Mouse (Mus musculus) C2C12 (cell line): ENCODE measurements around the gene Ptp4a2. TPM values are rescaled to one million over a fixed set of nuclear protein-coding genes. Genes with fewer than 3 reads are reported as not detected.
A peak's percentile ranks its signal among the peaks of the same experiment; 100 is the strongest.

ENCODE experiments used
- H3K27me3 ChIP-seq: one replicate; pipeline ENCODE4 v1.6.1; 2011; ENCODE audit not compliant: control insufficient read depth, insufficient read depth, insufficient read length
- H3K36me3 ChIP-seq: one replicate; pipeline ENCODE4 v1.6.1; 2011; ENCODE audit not compliant: control insufficient read depth, insufficient read depth
- H3K4me3 ChIP-seq: one replicate; pipeline ENCODE4 v1.5.1; 2011; ENCODE audit warnings: mild to moderate bottlenecking, control low read depth; ENCODE audit not compliant: poor library complexity, insufficient read depth, severe bottlenecking
- H3K79me2 ChIP-seq: one replicate; pipeline ENCODE4 v1.6.1; 2011; ENCODE audit not compliant: control insufficient read depth, insufficient read depth
- H3K79me3 ChIP-seq: one replicate; pipeline ENCODE4 v1.6.1; 2011; ENCODE audit warnings: low read depth, control low read depth
- H3ac ChIP-seq: one replicate; pipeline ENCODE3; 2011; ENCODE audit warnings: low read depth; ENCODE audit not compliant: control insufficient read depth, insufficient read length
- CEBPB ChIP-seq: IDR thresholded peaks from one replicate; pipeline ENCODE4 v1.6.1; 2011; ENCODE audit warnings: low read depth, mild to moderate bottlenecking, control low read depth, moderate library complexity
- CTCF ChIP-seq: IDR thresholded peaks from one replicate; pipeline ENCODE4 v1.5.1; 2011; ENCODE audit not compliant: control insufficient read depth, insufficient read depth, insufficient read length
- FOSL1 ChIP-seq: IDR thresholded peaks from one replicate; pipeline ENCODE4 v1.8.0; 2011; ENCODE audit warnings: mild to moderate bottlenecking, low read length; ENCODE audit not compliant: poor library complexity, insufficient read depth, severe bottlenecking
- MAX ChIP-seq: IDR thresholded peaks from one replicate; pipeline ENCODE4 v1.6.1; 2011; ENCODE audit warnings: mild to moderate bottlenecking, control low read depth
- MYOD1 ChIP-seq: IDR thresholded peaks from one replicate; pipeline ENCODE4 v1.6.1; 2011; ENCODE audit warnings: low read depth; ENCODE audit not compliant: control insufficient read depth, insufficient read length
- MYOG ChIP-seq: IDR thresholded peaks from one replicate; pipeline ENCODE4 v1.6.1; 2011; ENCODE audit not compliant: control insufficient read depth, insufficient read length; ENCODE audit errors: extremely low read depth
- USF1 ChIP-seq: IDR thresholded peaks from one replicate; pipeline ENCODE4 v1.6.1; 2011; ENCODE audit warnings: low read depth, mild to moderate bottlenecking, control low read depth, moderate library complexity
- polyA plus RNA-seq: library from polyadenylated mRNA; unstranded; fragments of >200 nt; fragmentation: generic; extraction: Trizol; gene quantifications from one replicate; pipeline ENCODE4 v1.2.1, GENCODE M21; 2012; ENCODE audit warnings: missing spikeins

The Ptp4a2 gene
- polyA plus RNA-seq, 1 experiment = 101 TPM

DNA sequence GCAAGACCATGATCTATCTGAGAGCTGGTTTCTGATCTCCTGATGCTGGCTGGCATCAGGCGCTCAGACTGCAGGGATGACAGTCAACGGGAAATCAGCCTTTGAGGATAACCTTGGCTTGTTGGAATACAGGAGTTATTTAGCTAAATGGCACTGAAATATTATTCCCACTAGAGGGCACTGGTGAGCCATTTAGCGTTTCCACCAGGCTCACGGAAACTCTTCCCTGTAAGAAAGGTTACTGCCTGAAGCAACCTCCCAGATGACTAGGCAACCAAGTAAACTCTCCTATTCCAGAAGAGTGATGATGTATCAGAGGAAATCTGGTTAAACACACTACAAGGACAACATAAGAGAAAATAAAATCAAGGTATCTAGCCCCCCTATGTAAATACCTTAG is 25.8 kb upstream of the Ptp4a2 start:
- Histone ChIP-seq H3K4me3 (no peak overlapping the region), H3K36me3 (no peaks in the 10 kb centered on the region), H3K27me3 (no peaks in the 10 kb centered on the region), H3K79me2 (no peaks in the 10 kb centered on the region), H3ac (no peak overlapping the region), H3K79me3 (no peaks in the 10 kb centered on the region)
- TF ChIP-seq CTCF (no peak), MAX (no peak), CEBPB (no peak), MYOD1 (no peak), USF1 (no peak), FOSL1 (no peak), MYOG (no peak)

- Histone ChIP-seq H3K36me3 (no peaks in the 10 kb centered on the region), H3K79me2 (no peaks in the 10 kb centered on the region), H3ac (no peak overlapping the region), H3K4me3 (no peak overlapping the region), H3K27me3 (no peaks in the 10 kb centered on the region), H3K79me3 (no peaks in the 10 kb centered on the region)
- TF ChIP-seq USF1 (no peak), CEBPB (no peak), MAX (no peak), MYOG (no peak), CTCF (no peak), MYOD1 (no peak), FOSL1 (no peak)
Measured at GRCm38 (mm10) chr4:129788693-129789092, 22.3 kb upstream of the Ptp4a2 start.

DNA sequence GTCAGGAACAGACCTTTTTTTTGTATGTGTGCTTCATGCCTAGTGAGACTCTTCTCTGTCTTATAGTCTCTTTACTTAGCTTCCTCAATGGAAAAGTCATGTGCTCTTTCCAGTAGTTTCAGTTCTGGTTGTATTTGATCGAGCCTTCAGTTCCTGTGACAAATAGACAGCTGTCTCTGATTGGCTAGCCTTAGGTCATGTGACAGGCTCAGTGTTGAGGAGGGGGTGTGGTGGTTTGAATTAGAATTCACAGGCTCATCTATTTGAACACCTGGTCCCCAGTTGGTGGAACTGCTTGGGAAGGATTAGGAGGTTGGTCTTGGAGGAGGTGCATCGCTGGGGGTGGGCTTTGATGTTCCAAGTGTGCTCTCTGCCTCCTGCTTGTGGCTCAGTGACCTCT is 21.4 kb upstream of the Ptp4a2 start:
- no peaks in the 10 kb centered on the region for H3K27me3 ChIP-seq
- TF ChIP-seq CEBPB (no peak), USF1 (peak; percentile 44), MYOG (no peak)
- no peaks in the 10 kb centered on the region for H3K79me3 ChIP-seq
- no peak overlapping the region for H3K4me3 ChIP-seq
- no peaks in the 10 kb centered on the region for H3K36me3 ChIP-seq
- H3K79me2 ChIP-seq = no peaks in the 10 kb centered on the region
- H3ac ChIP-seq = no peak overlapping the region

- H3K27me3 ChIP-seq = no peaks in the 10 kb centered on the region
- H3K79me2 ChIP-seq = no peaks in the 10 kb centered on the region
- TF ChIP-seq MAX (no peak), MYOD1 (no peak), CTCF (no peak), MYOG (no peak), CEBPB (no peak), USF1 (no peak), FOSL1 (no peak)
- no peak overlapping the region for H3ac ChIP-seq
- no peak overlapping the region for H3K4me3 ChIP-seq
- no peaks in the 10 kb centered on the region for H3K79me3 ChIP-seq
- H3K36me3 ChIP-seq = no peaks in the 10 kb centered on the region
Measured at GRCm38 (mm10) chr4:129790475-129790874, 20.5 kb upstream of the Ptp4a2 start.

GRCm38 (mm10) chr4:129791399-129791798 is 19.6 kb upstream of the Ptp4a2 start:
- H3K4me3 ChIP-seq = no peak overlapping the region
- no peaks in the 10 kb centered on the region for H3K79me3 ChIP-seq
- no peaks in the 10 kb centered on the region for H3K36me3 ChIP-seq
- H3K27me3 ChIP-seq = no peaks in the 10 kb centered on the region
- TF ChIP-seq MAX (no peak), CEBPB (no peak), FOSL1 (no peak), MYOG (no peak), CTCF (no peak), USF1 (no peak), MYOD1 (no peak)
- H3ac ChIP-seq = no peak overlapping the region
- no peaks in the 10 kb centered on the region for H3K79me2 ChIP-seq

DNA sequence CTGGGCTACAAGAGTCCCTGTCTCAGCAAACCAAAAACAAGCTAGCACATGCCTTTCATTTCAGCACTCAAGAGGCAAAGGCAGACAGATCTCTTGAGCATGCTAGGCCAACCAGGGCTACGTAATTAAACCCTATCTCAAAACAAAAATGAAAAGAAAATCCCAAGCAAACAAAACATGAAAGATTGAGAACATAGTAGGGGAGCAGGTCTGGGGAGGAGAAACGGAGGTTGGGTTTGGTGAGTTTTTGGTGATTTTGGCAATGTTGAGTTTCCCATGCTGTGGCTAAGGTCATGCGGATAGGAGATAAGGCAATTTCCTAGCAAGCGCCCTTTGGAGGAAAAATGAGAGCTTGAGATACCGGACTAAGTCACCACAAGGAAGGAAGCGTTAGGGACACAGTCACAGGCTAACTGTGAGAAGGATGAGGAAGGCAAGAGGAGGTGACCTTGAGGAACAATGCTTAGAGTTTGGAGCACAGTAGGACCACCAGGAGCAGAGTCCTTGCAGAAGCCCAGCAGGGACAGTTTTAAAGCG is 18.3 kb upstream of the Ptp4a2 start:
- no peaks in the 10 kb centered on the region for H3K79me2 ChIP-seq
- H3K36me3 ChIP-seq = no peaks in the 10 kb centered on the region
- H3K27me3 ChIP-seq = no peaks in the 10 kb centered on the region
- H3ac ChIP-seq = no peak overlapping the region
- H3K4me3 ChIP-seq = no peak overlapping the region
- TF ChIP-seq MAX = no peak
- TF ChIP-seq FOSL1 = no peak
- TF ChIP-seq USF1 = no peak
- no peak for TF ChIP-seq MYOD1
- TF ChIP-seq MYOG = no peak
- no peak for TF ChIP-seq CTCF
- no peak for TF ChIP-seq CEBPB
- no peaks in the 10 kb centered on the region for H3K79me3 ChIP-seq
